Mouse (Mus musculus) MEL (cell line): ENCODE data around the gene Olfr91. TPM values are rescaled to one million over a fixed set of nuclear protein-coding genes. Genes with fewer than 3 reads are reported as not detected.

Experiments used
- DNase-seq: peaks from one replicate; pipeline ENCODE4 v3.0.0; 2011; ENCODE audit warnings: low read depth, low spot score
- H3K27ac ChIP-seq: 2 replicates; pipeline ENCODE4 v1.5.1; 2012; ENCODE audit warnings: low read depth, mild to moderate bottlenecking, control low read depth, low read length, moderate library complexity; ENCODE audit not compliant: control insufficient read depth
- H3K27me3 ChIP-seq, 2 experiments: fragments of 150-350 bp in 1 of 2; sonication (generic) in 1 of 2; 2 replicates each; pipeline ENCODE4 v1.6.1; 2012; ENCODE audit warnings: low read length in 2 of 2, mild to moderate bottlenecking in 2 of 2, improper control_type of control experiment in 1 of 2, moderate library complexity in 1 of 2; ENCODE audit not compliant: insufficient read depth in 2 of 2, control insufficient read depth in 1 of 2
- H3K36me3 ChIP-seq, 2 experiments: 2 replicates each; pipeline ENCODE4 v1.6.1; 2012 to 2014; ENCODE audit warnings: low read length in 2 of 2, improper control_type of control experiment in 1 of 2, inconsistent platforms in 1 of 2, mild to moderate bottlenecking in 1 of 2; ENCODE audit not compliant: insufficient read depth in 2 of 2, control insufficient read depth in 1 of 2
- H3K4me1 ChIP-seq, 2 experiments: fragments of 150-350 bp in 1 of 2; sonication (generic) in 1 of 2; 2 replicates each; pipeline ENCODE4 v1.6.1; 2012; ENCODE audit warnings: low read length in 2 of 2, improper control_type of control experiment in 1 of 2, mild to moderate bottlenecking in 1 of 2; ENCODE audit not compliant: insufficient read depth in 2 of 2, control insufficient read depth in 1 of 2
- H3K4me3 ChIP-seq, 2 experiments: fragments of 150-350 bp in 1 of 2; sonication (generic) in 1 of 2; 2 replicates each; pipeline ENCODE4 v1.5.1; 2012; ENCODE audit warnings: low read depth in 2 of 2, low read length in 2 of 2, mild to moderate bottlenecking in 2 of 2, moderate library complexity in 2 of 2, control low read depth in 1 of 2, improper control_type of control experiment in 1 of 2; ENCODE audit not compliant: control insufficient read depth in 1 of 2, insufficient read depth in 1 of 2
- H3K79me2 ChIP-seq: 2 replicates; pipeline ENCODE4 v1.6.1; 2012; ENCODE audit warnings: mild to moderate bottlenecking, low read length, moderate library complexity; ENCODE audit not compliant: control insufficient read depth, poor library complexity, insufficient read depth
- H3K9ac ChIP-seq: 2 replicates; pipeline ENCODE4 v1.6.1; 2012; ENCODE audit warnings: low read depth, mild to moderate bottlenecking, control low read depth, low read length, moderate library complexity; ENCODE audit not compliant: control insufficient read depth, poor library complexity, severe bottlenecking
- H3K9me3 ChIP-seq: fragments of 150-350 bp; sonication (generic); replicated peaks from 2 replicates; pipeline ENCODE4 v1.6.1; 2012; ENCODE audit warnings: mild to moderate bottlenecking, low read length, improper control_type of control experiment, moderate library complexity; ENCODE audit not compliant: insufficient read depth
- BHLHE40 ChIP-seq: IDR thresholded peaks from 2 replicates; pipeline ENCODE4 v1.6.1; 2012; ENCODE audit warnings: low read depth, mild to moderate bottlenecking, inconsistent platforms, low read length, improper control_type of control experiment, borderline replicate concordance
- CHD1 ChIP-seq: IDR thresholded peaks from 2 replicates; pipeline ENCODE4 v1.6.1; 2012; ENCODE audit warnings: low read depth, mild to moderate bottlenecking, inconsistent platforms, low read length, improper control_type of control experiment
- CHD2 ChIP-seq: IDR thresholded peaks from 2 replicates; pipeline ENCODE4 v1.6.1; 2011; ENCODE audit warnings: low read length, improper control_type of control experiment
- CTCF ChIP-seq, 3 experiments: IDR thresholded peaks in 2 of 3; conservative IDR thresholded peaks in 1 of 3; 2 replicates each; pipeline ENCODE4 v1.5.1; 2011 to 2012; ENCODE audit warnings: low read length in 3 of 3, low read depth in 2 of 3, mild to moderate bottlenecking in 2 of 3, improper control_type of control experiment in 1 of 3, inconsistent platforms in 1 of 3, mixed read lengths in 1 of 3, moderate library complexity in 1 of 3; ENCODE audit not compliant: control insufficient read depth in 1 of 3, insufficient read depth in 1 of 3, poor library complexity in 1 of 3, severe bottlenecking in 1 of 3
- E2F4 ChIP-seq: IDR thresholded peaks from 2 replicates; pipeline ENCODE4 v1.6.1; 2011; ENCODE audit warnings: low read depth, low read length, improper control_type of control experiment, borderline replicate concordance
- EP300 ChIP-seq, 2 experiments: IDR thresholded peaks; 2 replicates each; pipeline ENCODE4 v1.6.1; 2011; ENCODE audit warnings: improper control_type of control experiment in 2 of 2, low read length in 2 of 2, low read depth in 1 of 2, mild to moderate bottlenecking in 1 of 2
- GABPA ChIP-seq: IDR thresholded peaks from 2 replicates; pipeline ENCODE4 v1.6.1; 2012; ENCODE audit warnings: low read depth, mild to moderate bottlenecking, inconsistent platforms, low read length, improper control_type of control experiment, moderate library complexity
- HCFC1 ChIP-seq: IDR thresholded peaks from 2 replicates; pipeline ENCODE4 v1.6.1; 2012; ENCODE audit warnings: low read depth, mild to moderate bottlenecking, inconsistent platforms, low read length, improper control_type of control experiment, moderate library complexity
- JUND ChIP-seq: IDR thresholded peaks from 2 replicates; pipeline ENCODE4 v1.6.1; 2011; ENCODE audit warnings: low read depth, mild to moderate bottlenecking, improper control_type of control experiment, low read length
- MAFK ChIP-seq: IDR thresholded peaks from 2 replicates; pipeline ENCODE4 v1.6.1; 2011; ENCODE audit warnings: low read depth, mild to moderate bottlenecking, low read length, improper control_type of control experiment, borderline replicate concordance
- MAX ChIP-seq: IDR thresholded peaks from 2 replicates; pipeline ENCODE4 v1.6.1; 2011; ENCODE audit warnings: low read length, improper control_type of control experiment
- MEF2A ChIP-seq: IDR thresholded peaks from 2 replicates; pipeline ENCODE4 v1.6.1; 2014; ENCODE audit warnings: low read depth, mild to moderate bottlenecking, inconsistent platforms, low read length, improper control_type of control experiment; ENCODE audit not compliant: poor library complexity, insufficient replicate concordance, severe bottlenecking; ENCODE audit errors: extremely low read depth
- MYC ChIP-seq: IDR thresholded peaks from 2 replicates; pipeline ENCODE4 v1.6.1; 2011; ENCODE audit warnings: low read depth, mild to moderate bottlenecking, low read length, improper control_type of control experiment, moderate library complexity
- POLR2AphosphoS5 ChIP-seq: IDR thresholded peaks from 2 replicates; pipeline ENCODE4 v1.6.1; 2012; ENCODE audit warnings: low read depth, borderline replicate concordance, mild to moderate bottlenecking, inconsistent platforms, low read length, moderate library complexity, mixed read lengths
- RAD21 ChIP-seq: IDR thresholded peaks from 2 replicates; pipeline ENCODE4 v1.6.1; 2011; ENCODE audit warnings: mild to moderate bottlenecking, low read depth, low read length, improper control_type of control experiment
- SIN3A ChIP-seq: IDR thresholded peaks from 2 replicates; pipeline ENCODE4 v1.6.1; 2012; ENCODE audit warnings: low read length, improper control_type of control experiment, inconsistent platforms
- TAL1 ChIP-seq: IDR thresholded peaks from 2 replicates; pipeline ENCODE4 v1.6.1; 2012; ENCODE audit warnings: mild to moderate bottlenecking, inconsistent platforms, low read length, moderate library complexity, mixed read lengths
- TBP ChIP-seq: IDR thresholded peaks from 2 replicates; pipeline ENCODE4 v1.8.0; 2011; ENCODE audit warnings: low read depth, low read length, improper control_type of control experiment
- TCF12 ChIP-seq: IDR thresholded peaks from 2 replicates; pipeline ENCODE4 v1.6.1; 2014; ENCODE audit warnings: low read depth, mild to moderate bottlenecking, inconsistent platforms, low read length, improper control_type of control experiment, moderate library complexity
- UBTF ChIP-seq: IDR thresholded peaks from 2 replicates; pipeline ENCODE4 v1.6.1; 2012; ENCODE audit warnings: low read depth, mild to moderate bottlenecking, inconsistent platforms, low read length, improper control_type of control experiment, moderate library complexity, borderline replicate concordance; ENCODE audit not compliant: insufficient read depth
- USF2 ChIP-seq, 2 experiments: IDR thresholded peaks; 2 replicates each; pipeline ENCODE4 v1.6.1; 2011 to 2012; ENCODE audit warnings: improper control_type of control experiment in 2 of 2, low read length in 2 of 2, borderline replicate concordance in 1 of 2, inconsistent platforms in 1 of 2, low read depth in 1 of 2, mild to moderate bottlenecking in 1 of 2; ENCODE audit not compliant: insufficient read depth in 1 of 2
- ZC3H11A ChIP-seq: IDR thresholded peaks from 2 replicates; pipeline ENCODE4 v1.6.1; 2012; ENCODE audit warnings: low read depth, mild to moderate bottlenecking, inconsistent platforms, low read length, improper control_type of control experiment
- ZKSCAN1 ChIP-seq: IDR thresholded peaks from 2 replicates; pipeline ENCODE4 v1.6.1; 2012; ENCODE audit warnings: low read depth, mild to moderate bottlenecking, inconsistent platforms, low read length, improper control_type of control experiment, moderate library complexity
- ZMIZ1 ChIP-seq: IDR thresholded peaks from 2 replicates; pipeline ENCODE4 v1.6.1; 2012; ENCODE audit warnings: low read depth, mild to moderate bottlenecking, inconsistent platforms, low read length, improper control_type of control experiment, moderate library complexity
- polyA plus RNA-seq, 2 experiments: library from polyadenylated mRNA; stranded (reverse) in 1 of 2; unstranded in 1 of 2; fragments of >175 nt in 1 of 2; fragments of >200 nt in 1 of 2; gene quantifications; 2 replicates each; pipeline versions ENCODE4 v1.2.1 to v1.2.4; 2012; ENCODE audit warnings: low replicate concordance in 2 of 2, low read depth in 1 of 2; ENCODE audit not compliant: insufficient read length in 2 of 2, insufficient read depth in 1 of 2, missing spikeins in 1 of 2
- total RNA-seq: library from RNA; depleted of rRNA; stranded (reverse); fragments of 300-350 nt; gene quantifications from 2 replicates; pipeline ENCODE4 v1.2.3, GENCODE M21; 2012

Gene Olfr91
- total and polyA plus RNA-seq, 3 experiments, result not detected

- TF ChIP-seq SIN3A (no peak), TBP (no peak), MEF2A (no peak), HCFC1 (no peak), RAD21 (no peak), CTCF (IDR thresholded peaks at IDR 0.05 in 2 of 3, conservative IDR thresholded peaks at IDR 0.05 in 1 of 3; ENCODE audit: control insufficient read depth in 1 of 3, insufficient read depth in 1 of 3, low read depth in 2 of 3, low read length in 3 of 3, poor library complexity in 1 of 3, severe bottlenecking in 1 of 3) (no peak), ZC3H11A (no peak), E2F4 (no peak), GABPA (no peak), UBTF (no peak), MYC (no peak), USF2 (IDR thresholded peaks at IDR 0.05; ENCODE audit: borderline replicate concordance in 1 of 2, insufficient read depth in 1 of 2, low read depth in 1 of 2, low read length in 2 of 2) (no peak), TCF12 (no peak), ZKSCAN1 (no peak)
- TF ChIP-seq, all 39 proteins: peak for 0
- Histone ChIP-seq H3K27ac (no peak overlapping the region), H3K4me3 (no peak overlapping the region), H3K4me1 (no peaks in the 10 kb centered on the region), H3K9me3 (no peaks in the 10 kb centered on the region), H3K36me3 (no peaks in the 10 kb centered on the region), H3K9ac (no peak overlapping the region), H3K27me3 (no peaks in the 10 kb centered on the region), H3K79me2 (no peaks in the 10 kb centered on the region)
- no peak for DNase-seq
Observed at GRCm38 (mm10) chr17:37078990-37079389, 19.1 kb downstream of the Olfr91 start.

- H3K9me3 ChIP-seq, result no peaks in the 10 kb centered on the region
- H3K79me2 ChIP-seq, result no peaks in the 10 kb centered on the region
- no peak for TF ChIP-seq CHD1
- no peak for TF ChIP-seq ZKSCAN1
- no peak for TF ChIP-seq ZC3H11A
- no peak for TF ChIP-seq MAX
- no peak for TF ChIP-seq CHD2
- no peak for TF ChIP-seq BHLHE40
- TF ChIP-seq TAL1, result no peak
- no peak for TF ChIP-seq EP300 (IDR thresholded peaks at IDR 0.05; ENCODE audit: low read depth in 1 of 2, low read length in 2 of 2)
- TF ChIP-seq POLR2AphosphoS5, result no peak
- no peak for TF ChIP-seq ZMIZ1
- TF ChIP-seq MAFK, result no peak
- no peak for TF ChIP-seq JUND
- no peak overlapping the region for H3K9ac ChIP-seq
- no peaks in the 10 kb centered on the region for H3K36me3 ChIP-seq
- DNase-seq, result no peak
- H3K4me3 ChIP-seq, result no peak overlapping the region
- H3K4me1 ChIP-seq, result no peaks in the 10 kb centered on the region
- H3K27ac ChIP-seq, result no peak overlapping the region
- H3K27me3 ChIP-seq, result no peaks in the 10 kb centered on the region
Observed at GRCm38 (mm10) chr17:37078193-37078592, 19.9 kb downstream of the Olfr91 start.
